Mouse (Mus musculus) small intestine, adult 2 months (tissue): ENCODE results near the gene Rpap3.

Source experiments
- CTCF ChIP-seq: fragments of 200-500 bp; IDR thresholded peaks from 2 replicates; pipeline ENCODE4 v1.5.1; 2012; ENCODE audit warnings: low read depth, mild to moderate bottlenecking, control low read depth, inconsistent platforms, low read length, moderate library complexity, mixed read lengths; ENCODE audit not compliant: insufficient replicate concordance, insufficient read length; ENCODE audit errors: extremely low read depth
- POLR2A ChIP-seq: fragments of 200-500 bp; IDR thresholded peaks from 2 replicates; pipeline ENCODE4 v1.6.1; 2012; ENCODE audit warnings: low read depth, mild to moderate bottlenecking, control low read depth, inconsistent platforms, low read length, moderate library complexity

GRCm38 (mm10) chr15:97743961-97744525 lies 38.4 kb upstream of the Rpap3 start:
- TF ChIP-seq CTCF, result no peak
- TF ChIP-seq POLR2A, result no peak
